In genomic region chr2:93007967-93008685, GRCm38 (mm10) we compare ENCODE assay signal across 27 mouse cellular contexts. TPM values are rescaled to one million over a fixed set of nuclear protein-coding genes. Genes with fewer than 3 reads are reported as not detected.
DNase-seq lines count a peak whose midpoint lies in the region; ATAC-seq and TF ChIP-seq lines count a peak whose summit lies in the region.
"Had no signal": no experiment of that assay in that cellular context is flagged by ENCODE, and none has a peak within 500 bp of the region (broad histone marks: within the 10 kb centered on the region; RNA-seq: fewer than 3 reads in every experiment).

No protein-coding gene starts in this region.

- peaks cover 59% of the 10 kb centered on the region for H3K36me3 ChIP-seq in heart, embryonic 12.5 days
- no peaks in the 10 kb centered on the region for H3K36me3 ChIP-seq in heart, adult 2 months (ENCODE audit: control insufficient read depth, insufficient read depth, low read length)
- H3K36me3 ChIP-seq in embryonic facial prominence, embryonic 10.5 days (replicated peaks) = peaks cover 66% of the 10 kb centered on the region
- H3K36me3 ChIP-seq in liver, embryonic 14.5 days (replicated peaks; ENCODE audit: control insufficient read depth, insufficient read depth, low read depth) = no peaks in the 10 kb centered on the region

- H3K27me3 ChIP-seq in heart, embryonic 12.5 days (replicated peaks) = no peaks in the 10 kb centered on the region
- no peaks in the 10 kb centered on the region for H3K27me3 ChIP-seq in heart, adult 2 months (ENCODE audit: control insufficient read depth, insufficient read depth, low read length)
- no peaks in the 10 kb centered on the region for H3K27me3 ChIP-seq in embryonic facial prominence, embryonic 10.5 days (replicated peaks; ENCODE audit: low read depth, poor library complexity, severe bottlenecking)
- H3K27me3 ChIP-seq in liver, embryonic 14.5 days (ENCODE audit: control insufficient read depth, insufficient read depth, low read length) = no peaks in the 10 kb centered on the region
- H3K27me3 ChIP-seq: forebrain, embryonic 13.5 days; kidney, embryonic 15.5 days; lung, embryonic 15.5 days; megakaryocyte, embryonic 14.5 days; midbrain, embryonic 13.5 days had no signal

- H3K27ac ChIP-seq in heart, embryonic 12.5 days (ENCODE audit: poor library complexity, severe bottlenecking) = no peak overlapping the region
- H3K27ac ChIP-seq in heart, adult 2 months = no peak overlapping the region
- H3K27ac ChIP-seq in embryonic facial prominence, embryonic 10.5 days (replicated peaks) = 0 out of 2 replicates have a peak overlapping the region, but pooled peaks have one; percentile 10
- peak overlapping the region; percentile 58 for H3K27ac ChIP-seq in liver, embryonic 14.5 days
- H3K27ac ChIP-seq: forebrain, embryonic 13.5 days; kidney, embryonic 15.5 days; layer of hippocampus, adult 2 months; lung, embryonic 15.5 days; midbrain, embryonic 13.5 days had no signal

- TF ChIP-seq EP300 in heart, adult 2 months (IDR thresholded peaks at IDR 0.05; ENCODE audit: insufficient read depth, low read depth, low read length) = no peak
- peak; percentile 76 for TF ChIP-seq EP300 in liver, embryonic 14.5 days (IDR thresholded peaks at IDR 0.05; ENCODE audit: low read depth)

- H3K9ac ChIP-seq in heart, embryonic 12.5 days = no peak overlapping the region
- no peak overlapping the region for H3K9ac ChIP-seq in heart, adult 2 months (ENCODE audit: low read depth, low read length)
- no peak overlapping the region for H3K9ac ChIP-seq in liver, embryonic 14.5 days (replicated peaks)
- H3K9ac ChIP-seq: forebrain, embryonic 13.5 days; kidney, embryonic 15.5 days; lung, embryonic 15.5 days; midbrain, embryonic 13.5 days had no signal

- 85% methylated on average over 3 of the region's 3 CpGs for WGBS in heart, embryonic 12.5 days
- WGBS in heart, adult 2 months = 95% methylated on average over 3 of the region's 3 CpGs
- 96% methylated on average over 3 of the region's 3 CpGs for WGBS in embryonic facial prominence, embryonic 10.5 days
- WGBS in liver, embryonic 14.5 days (ENCODE audit: insufficient replicate concordance) = 61% methylated on average over 3 of the region's 3 CpGs

- H3K9me3 ChIP-seq in heart, embryonic 12.5 days (replicated peaks) = no peaks in the 10 kb centered on the region
- no peaks in the 10 kb centered on the region for H3K9me3 ChIP-seq in embryonic facial prominence, embryonic 10.5 days
- H3K9me3 ChIP-seq in liver, embryonic 14.5 days (ENCODE audit: control insufficient read depth, low read length) = no peaks in the 10 kb centered on the region
- H3K9me3 ChIP-seq: forebrain, embryonic 13.5 days; kidney, embryonic 15.5 days; lung, embryonic 15.5 days; megakaryocyte, embryonic 14.5 days; midbrain, embryonic 13.5 days had no signal

- intact Hi-C loops in heart, adult 2 months (cut with DNase I) = no loop called here
- intact Hi-C loops in gastrocnemius, postnatal 36 days (cut with DNase I) = no loop called here

- no peak overlapping the region for H3K4me2 ChIP-seq in heart, embryonic 12.5 days
- peak overlapping the region; percentile 37 for H3K4me2 ChIP-seq in liver, embryonic 14.5 days (ENCODE audit: low read depth)
- H3K4me2 ChIP-seq: forebrain, embryonic 13.5 days; kidney, embryonic 15.5 days; lung, embryonic 15.5 days; midbrain, embryonic 13.5 days had no signal

- H3K79me2 ChIP-seq in heart, adult 2 months (replicated peaks; ENCODE audit: control insufficient read depth, insufficient read depth, low read length) = no peaks in the 10 kb centered on the region

- TF ChIP-seq CTCF in heart, adult 2 months (IDR thresholded peaks at IDR 0.05) = no peak
- no peak for TF ChIP-seq CTCF in liver, embryonic 14.5 days (IDR thresholded peaks at IDR 0.05; ENCODE audit: low read depth)

- TF ChIP-seq POLR2A in heart, adult 2 months (IDR thresholded peaks at IDR 0.05; ENCODE audit: insufficient read depth, low read depth, low read length) = no peak

- peaks cover 6% of the 10 kb centered on the region; the same call in 1 of the 2 replicates for H3K4me1 ChIP-seq in heart, embryonic 12.5 days (replicated peaks)
- no peaks in the 10 kb centered on the region for H3K4me1 ChIP-seq in heart, adult 2 months (ENCODE audit: control insufficient read depth, insufficient read depth, low read length)
- H3K4me1 ChIP-seq in embryonic facial prominence, embryonic 10.5 days = peaks cover 7% of the 10 kb centered on the region; the same call in 1 of the 2 replicates
- peaks cover 14 to 25% of the 10 kb centered on the region in 2 experiments for H3K4me1 ChIP-seq in liver, embryonic 14.5 days (replicated peaks; ENCODE audit: control insufficient read depth in 2 of 2, insufficient read depth in 2 of 2, low read length in 1 of 2)
- H3K4me1 ChIP-seq: lung, embryonic 15.5 days; midbrain, embryonic 13.5 days had no signal

- ATAC-seq in heart, embryonic 12.5 days (ENCODE audit: insufficient number of reproducible peaks, low FRiP score) = peak; percentile 36; the same call in 1 of the 2 replicates
- peak; percentile 95 for ATAC-seq in liver, embryonic 14.5 days (ENCODE audit: insufficient read depth)
- peak; percentile 70 for ATAC-seq in megakaryocyte-erythroid progenitor cell, adult 5-6 weeks (replicated peaks; ENCODE audit: low FRiP score, low TSS enrichment, poor library complexity, severe bottlenecking)
- ATAC-seq: forebrain, embryonic 13.5 days; hindbrain, embryonic 16.5 days; midbrain, embryonic 13.5 days had no signal

- H3K4me3 ChIP-seq in heart, embryonic 12.5 days = no peak overlapping the region
- H3K4me3 ChIP-seq in heart, adult 2 months = no peak overlapping the region
- H3K4me3 ChIP-seq in embryonic facial prominence, embryonic 10.5 days = no peak overlapping the region
- no peak overlapping the region for H3K4me3 ChIP-seq in liver, embryonic 14.5 days (ENCODE audit: insufficient read depth in 1 of 2, low read depth in 2 of 2, low read length in 2 of 2)
- H3K4me3 ChIP-seq: erythroblast, embryonic 14.5 days; forebrain, embryonic 13.5 days; kidney, embryonic 15.5 days; layer of hippocampus, adult 2 months; lung, embryonic 15.5 days; megakaryocyte, embryonic 14.5 days; midbrain, embryonic 13.5 days had no signal

- no peak for DNase-seq in heart, adult 2 months
- no peak for DNase-seq in embryonic facial prominence, embryonic 10.5 days (ENCODE audit: low spot score)
- peak; percentile 33 to 48 (median 45) for DNase-seq in liver, embryonic 14.5 days (ENCODE audit: low read depth in 3 of 3, low spot score in 3 of 3)
- no peak for DNase-seq in layer of hippocampus, postnatal 36 days
- no peak for DNase-seq in gastrocnemius, postnatal 36 days
- no peak for DNase-seq in ovary, adult 18-20 months (ENCODE audit: low spot score)
- DNase-seq: adrenal gland, adult 2 months; cerebellum, adult 11-12 months; cerebellum, adult 9-11 months; gastrocnemius, postnatal 10 days; heart, postnatal 14 days; kidney, adult 18-20 months; kidney, postnatal 25 days; left cerebral cortex, postnatal 4 days; right cerebral cortex, postnatal 25 days; thymus, adult 2 months; thymus, postnatal 36 days had no signal

RNA-seq across cellular contexts. Expression of gene Prdm11, which starts 37.8 kb away (rescaled TPM):
- 5.6 and 5.8 TPM in 2 replicates for polyA plus RNA-seq in heart, embryonic 12.5 days (2016; fragmentation: Nextera tagmentation; extraction: Ambion mirVana)
- total RNA-seq in heart, adult 2 months (2021) = 1 to 10 TPM; 7.9 to 9.5 TPM
- polyA plus RNA-seq in heart, adult 2 months (2012; rRNA removed) = 4.4 and 6.1 TPM in 2 replicates
- 2.9 and 3.5 TPM in 2 replicates for polyA plus RNA-seq in embryonic facial prominence, embryonic 10.5 days (2016; fragmentation: Nextera tagmentation; extraction: Ambion mirVana)
- 3.7 and 3.8 TPM in 2 replicates for polyA plus RNA-seq in liver, embryonic 14.5 days (2012; rRNA removed)
- polyA plus RNA-seq in liver, embryonic 14.5 days (2014; fragmentation: Nextera tagmentation; extraction: Ambion mirVana) = 1.4 and 1.8 TPM in 2 replicates
- 9.6 and 24.6 TPM in 2 replicates for total RNA-seq in megakaryocyte-erythroid progenitor cell, adult 5-6 weeks (2014; fragmentation: Nextera tagmentation)
- total RNA-seq in megakaryocyte-erythroid progenitor cell, adult 5-6 weeks (2017) = 5.0 and 6.3 TPM in 2 replicates
- total RNA-seq in layer of hippocampus, postnatal 36 days (2021) = 10 to 100 TPM; 25.7 to 30.1 TPM
- total RNA-seq in gastrocnemius, postnatal 36 days (2021) = 1 to 10 TPM in 1 of 2 experiments, under 1 TPM in 1; 0.57 to 1.1 TPM

Comparison
In these comparisons a context has a peak if more than half of its experiments do, and no peak if none do; other contexts are left out.
1. ATAC-seq: peak in every context shown above with its lines; median percentile 95 in liver, embryonic 14.5 days; 70 in megakaryocyte-erythroid progenitor cell, adult 5-6 weeks; 36 in heart, embryonic 12.5 days.
2. H3K27ac ChIP-seq: peak in embryonic facial prominence, embryonic 10.5 days (single experiment) and liver, embryonic 14.5 days (single experiment); none in heart, embryonic 12.5 days (single experiment) and heart, adult 2 months (single experiment).
3. DNase-seq: peak in liver, embryonic 14.5 days (3 of 3); none in heart, adult 2 months (0 of 2), embryonic facial prominence, embryonic 10.5 days (single experiment), layer of hippocampus, postnatal 36 days (0 of 2), gastrocnemius, postnatal 36 days (0 of 2) and ovary, adult 18-20 months (single experiment).